Mouse (Mus musculus): ENCODE measurements at regions not wholly inside any gene's neighbourhood (a gene's known extent, or its start where the extent isn't known, plus 50 kb on each side); places are given as distances from the start of the nearest gene placed in this dataset.

- DNase-seq: no peak
Measured at GRCm38 (mm10) chr10:103298907-103299306, 62.8 kb upstream of the Lrriq1 start.

GRCm38 (mm10) chr10:103309428-103309827 is 58.2 kb upstream of the Slc6a15 start:
- DNase-seq: peak in 1 of 2 experiments; percentile 3

Data from lung, adult 18-20 months (tissue).